Mouse (Mus musculus): ENCODE results near the gene Lrrc30. TPM values are rescaled to one million over a fixed set of nuclear protein-coding genes. Genes with fewer than 3 reads are reported as not detected.

Gene Lrrc30
- total RNA-seq, 1 experiment from 2014 or later = not detected

GRCm38 (mm10) chr17:67602556-67602955, 30.0 kb downstream of the Lrrc30 start:
- no peak for ATAC-seq (replicated peaks; ENCODE audit: insufficient number of reproducible peaks, low FRiP score, low TSS enrichment, poor library complexity, severe bottlenecking)

GRCm38 (mm10) chr17:67584937-67585579, 47.5 kb downstream of the Lrrc30 start:
- no peak for ATAC-seq (replicated peaks; ENCODE audit: insufficient number of reproducible peaks, low FRiP score, low TSS enrichment, poor library complexity, severe bottlenecking)

- ATAC-seq (replicated peaks; ENCODE audit: insufficient number of reproducible peaks, low FRiP score, low TSS enrichment, poor library complexity, severe bottlenecking) = no peak
These were observed 48.0 kb downstream of the Lrrc30 start for GRCm38 (mm10) chr17:67584533-67584932.

- ATAC-seq (replicated peaks; ENCODE audit: insufficient number of reproducible peaks, low FRiP score, low TSS enrichment, poor library complexity, severe bottlenecking) = no peak
These were observed 49.1 kb downstream of the Lrrc30 start for GRCm38 (mm10) chr17:67583422-67583821.

- ATAC-seq (replicated peaks; ENCODE audit: insufficient number of reproducible peaks, low FRiP score, low TSS enrichment, poor library complexity, severe bottlenecking) = no peak
These were observed 49.7 kb downstream of the Lrrc30 start for GRCm38 (mm10) chr17:67582681-67583356.

- ATAC-seq (replicated peaks; ENCODE audit: insufficient number of reproducible peaks, low FRiP score, low TSS enrichment, poor library complexity, severe bottlenecking) = no peak
These were observed 50.7 kb downstream of the Lrrc30 start for GRCm38 (mm10) chr17:67581839-67582238.

Other genes with a start within 250 kb of the Lrrc30 start
- not detected in 3 replicates for gene Lama1, start 64.5 kb upstream of the Lrrc30 start, total RNA-seq (2017)

Data from monocyte, adult 5-6 weeks (primary cell).